Mouse (Mus musculus) liver, embryonic 13.5 days (tissue): ENCODE measurements around the gene Pld2. TPM values are rescaled to one million over a fixed set of nuclear protein-coding genes. Genes with fewer than 3 reads are reported as not detected.
"Not testable (repeated sequence)": the region's sequence is repeated elsewhere in the genome, so short reads cannot be mapped to it uniquely, and the experiment has no call there.

Experiments used
- ATAC-seq: fragments of 200-750 bp; cut with Nextera tagmentation; 2 replicates; pipeline ENCODE4 v1.8.0; 2017; ENCODE audit warnings: low read depth, mild to moderate bottlenecking, moderate number of reproducible peaks, moderate library complexity
- DNase-seq: peaks from one replicate; pipeline ENCODE4 v3.0.0; 2022
- H3K27ac ChIP-seq: fragments of 300-500 bp; sonication (generic); 2 replicates; pipeline ENCODE4 v1.5.1; 2015; ENCODE audit warnings: moderate library complexity, mild to moderate bottlenecking, inconsistent platforms
- H3K27me3 ChIP-seq: fragments of 300-500 bp; sonication (generic); 2 replicates; pipeline ENCODE4 v1.6.1; 2015; ENCODE audit warnings: mild to moderate bottlenecking, inconsistent platforms
- H3K36me3 ChIP-seq: fragments of 300-500 bp; sonication (generic); 2 replicates; pipeline ENCODE4 v1.6.1; 2015; ENCODE audit warnings: mild to moderate bottlenecking, inconsistent platforms
- H3K4me1 ChIP-seq: fragments of 300-500 bp; sonication (generic); replicated peaks from 2 replicates; pipeline ENCODE4 v1.6.1; 2015; ENCODE audit warnings: inconsistent platforms
- H3K4me2 ChIP-seq: fragments of 300-500 bp; sonication (generic); 2 replicates; pipeline ENCODE4 v1.6.1; 2015; ENCODE audit warnings: inconsistent platforms, mild to moderate bottlenecking, moderate library complexity
- H3K4me3 ChIP-seq: fragments of 300-500 bp; sonication (generic); replicated peaks from 2 replicates; pipeline ENCODE4 v1.5.1; 2015; ENCODE audit warnings: mild to moderate bottlenecking, inconsistent platforms
- H3K9ac ChIP-seq: fragments of 300-500 bp; sonication (generic); 2 replicates; pipeline ENCODE4 v1.6.1; 2015; ENCODE audit warnings: mild to moderate bottlenecking, inconsistent platforms
- H3K9me3 ChIP-seq: fragments of 300-500 bp; sonication (generic); replicated peaks from 2 replicates; pipeline ENCODE4 v1.6.1; 2016; ENCODE audit warnings: inconsistent platforms
- WGBS: fragments of 180-500 bp; shearing (Covaris S2); methylation state at CpG from one replicate; pipeline ENCODE4 v1.1.7; 2015; ENCODE audit not compliant: insufficient replicate concordance; 5-methylcytosine and 5-hydroxymethylcytosine counted together
- polyA plus RNA-seq: library from polyadenylated mRNA; unstranded; fragments of >200 nt; fragmentation: Nextera tagmentation; extraction: Ambion mirVana; gene quantifications from 2 replicates; pipeline ENCODE4 v1.2.1, GENCODE M21; 2015

Pld2 gene
- polyA plus RNA-seq, 1 experiment from 2014 or later, result 1.3 TPM

- Histone ChIP-seq H3K4me3 (peak overlapping the region; percentile 80), H3K27ac (0 out of 2 replicates have a peak overlapping the region, but pooled peaks have one; percentile 64), H3K4me1 (peaks cover 17% of the 10 kb centered on the region), H3K27me3 (no peaks in the 10 kb centered on the region), H3K36me3 (peaks cover 31% of the 10 kb centered on the region), H3K9me3 (no peaks in the 10 kb centered on the region), H3K9ac (peak overlapping the region; percentile 80), H3K4me2 (peak overlapping the region; percentile 75)
- DNase-seq (no peak), ATAC-seq (no peak)
- WGBS, result 77% methylated on average over 12 of the region's 12 CpGs
Observed at GRCm38 (mm10) chr11:70526211-70526610, 13.7 kb upstream of the Pld2 start.

GRCm38 (mm10) chr11:70528610-70529009 is 11.3 kb upstream of the Pld2 start:
- Histone ChIP-seq H3K9ac (no peak overlapping the region), H3K27ac (no peak overlapping the region), H3K4me1 (peaks cover 17% of the 10 kb centered on the region), H3K4me3 (no peak overlapping the region), H3K36me3 (peaks cover 31% of the 10 kb centered on the region), H3K4me2 (no peak overlapping the region), H3K9me3 (no peaks in the 10 kb centered on the region), H3K27me3 (no peaks in the 10 kb centered on the region)
- ATAC-seq (no peak), DNase-seq (no peak)
- 68% methylated on average over 7 of the region's 7 CpGs for WGBS

GRCm38 (mm10) chr11:70531065-70531464 is 8.8 kb upstream of the Pld2 start:
- H3K4me1 ChIP-seq, H3K4me3 ChIP-seq: not testable (repeated sequence)
- 72% methylated on average over 2 of the region's 2 CpGs for WGBS

GRCm38 (mm10) chr11:70532839-70533238 is 7.0 kb upstream of the Pld2 start, which contains the start of gene Gm40193:
TSS of gene Gm40193 (minus strand) at chr11:70532939.
- DNase-seq (no peak), ATAC-seq (no peak)
- H3K9ac ChIP-seq, result no peak within 1 kb of the TSS
- peaks cover 12% of the 10 kb centered on the region for H3K36me3 ChIP-seq
- H3K27me3 ChIP-seq, result peaks cover 2% of the 10 kb centered on the region; the same call in 1 of the 2 replicates
- no peak within 1 kb of the TSS for H3K4me2 ChIP-seq
- WGBS, result 76% methylated on average over 6 of the region's 6 CpGs
- no peaks in the 10 kb centered on the region for H3K9me3 ChIP-seq
- H3K4me3 ChIP-seq, result no peak within 1 kb of the TSS
- H3K4me1 ChIP-seq, result no peaks in the 10 kb centered on the region
- H3K27ac ChIP-seq, result no peak within 1 kb of the TSS

More at GRCm38 (mm10) chr11:70531065-70531464, 8.8 kb upstream of the Pld2 start:
- H3K36me3 ChIP-seq, result peaks cover 30% of the 10 kb centered on the region
- H3K27me3 ChIP-seq, H3K9me3 ChIP-seq, H3K9ac ChIP-seq, H3K27ac ChIP-seq, DNase-seq, ATAC-seq, H3K4me2 ChIP-seq: not testable (repeated sequence)

- peaks cover 15% of the 10 kb centered on the region for H3K4me1 ChIP-seq
- H3K4me3 ChIP-seq, result peak overlapping the region; percentile 62
- H3K9me3 ChIP-seq, result no peaks in the 10 kb centered on the region
- H3K27me3 ChIP-seq, result peaks cover 56% of the 10 kb centered on the region
- no peak overlapping the region for H3K27ac ChIP-seq
- DNase-seq, result no peak
- peak overlapping the region; percentile 74 for H3K4me2 ChIP-seq
- peak overlapping the region; percentile 36 for H3K9ac ChIP-seq
- no peak for ATAC-seq
- 23% methylated on average over 9 of the region's 9 CpGs for WGBS
- no peaks in the 10 kb centered on the region for H3K36me3 ChIP-seq
Observed at GRCm38 (mm10) chr11:70539423-70539822, 441 bp upstream of the Pld2 start.

- peak overlapping the region; percentile 74 for H3K4me2 ChIP-seq
- ATAC-seq (no peak), DNase-seq (no peak)
- no peak overlapping the region for H3K27ac ChIP-seq
- H3K27me3 ChIP-seq, result peaks cover 56% of the 10 kb centered on the region
- 0 out of 2 replicates have a peak overlapping the region, but pooled peaks have one; percentile 56 for H3K9ac ChIP-seq
- peak overlapping the region; percentile 62 for H3K4me3 ChIP-seq
- H3K36me3 ChIP-seq, result no peaks in the 10 kb centered on the region
- H3K9me3 ChIP-seq, result no peaks in the 10 kb centered on the region
- peaks cover 15% of the 10 kb centered on the region for H3K4me1 ChIP-seq
- WGBS, result 68% methylated on average over 7 of the region's 7 CpGs
Observed at GRCm38 (mm10) chr11:70540928-70541327, 1.1 kb downstream of the Pld2 start.

- Histone ChIP-seq H3K4me1 (peaks cover 15% of the 10 kb centered on the region), H3K9ac (no peak overlapping the region), H3K4me2 (no peak overlapping the region), H3K27ac (no peak overlapping the region), H3K27me3 (peaks cover 56% of the 10 kb centered on the region), H3K36me3 (no peaks in the 10 kb centered on the region), H3K9me3 (no peaks in the 10 kb centered on the region), H3K4me3 (no peak overlapping the region)
- WGBS, result 64% methylated on average over 5 of the region's 5 CpGs
- no peak for DNase-seq
- no peak for ATAC-seq
Observed at GRCm38 (mm10) chr11:70541415-70541814, 1.6 kb downstream of the Pld2 start.

GRCm38 (mm10) chr11:70544496-70544895 is 4.6 kb downstream of the Pld2 start:
- peaks cover 45% of the 10 kb centered on the region for H3K27me3 ChIP-seq
- H3K9ac ChIP-seq, result no peak overlapping the region
- H3K9me3 ChIP-seq, result no peaks in the 10 kb centered on the region
- peaks cover 15% of the 10 kb centered on the region for H3K4me1 ChIP-seq
- 45% methylated on average over 7 of the region's 7 CpGs for WGBS
- no peak overlapping the region for H3K4me3 ChIP-seq
- no peak for DNase-seq
- no peaks in the 10 kb centered on the region for H3K36me3 ChIP-seq
- H3K27ac ChIP-seq, result no peak overlapping the region
- H3K4me2 ChIP-seq, result no peak overlapping the region
- no peak for ATAC-seq

- H3K9me3 ChIP-seq, result no peaks in the 10 kb centered on the region
- no peak overlapping the region for H3K4me2 ChIP-seq
- H3K4me3 ChIP-seq, result no peak overlapping the region
- H3K27ac ChIP-seq, result no peak overlapping the region
- ATAC-seq (no peak), DNase-seq (no peak)
- no peak overlapping the region for H3K9ac ChIP-seq
- 0 out of 2 replicates have a peak, but pooled peaks cover 2% of the 10 kb centered on the region for H3K36me3 ChIP-seq
- H3K27me3 ChIP-seq, result peaks cover 24% of the 10 kb centered on the region
- WGBS, result 64% methylated on average over 8 of the region's 8 CpGs
- no peaks in the 10 kb centered on the region for H3K4me1 ChIP-seq
Observed at GRCm38 (mm10) chr11:70551526-70551925, 11.7 kb downstream of the Pld2 start.

GRCm38 (mm10) chr11:70553940-70554339 is 14.1 kb downstream of the Pld2 start:
- H3K36me3 ChIP-seq, result 0 out of 2 replicates have a peak, but pooled peaks cover 2% of the 10 kb centered on the region
- 28% methylated on average over 7 of the region's 7 CpGs for WGBS
- no peaks in the 10 kb centered on the region for H3K4me1 ChIP-seq
- ATAC-seq, result no peak
- no peak overlapping the region for H3K4me3 ChIP-seq
- no peak overlapping the region for H3K4me2 ChIP-seq
- H3K27me3 ChIP-seq, result peaks cover 24% of the 10 kb centered on the region
- no peak overlapping the region for H3K9ac ChIP-seq
- H3K27ac ChIP-seq, result no peak overlapping the region
- no peaks in the 10 kb centered on the region for H3K9me3 ChIP-seq
- no peak for DNase-seq

- Histone ChIP-seq H3K9me3 (no peaks in the 10 kb centered on the region), H3K4me3 (no peak overlapping the region), H3K9ac (no peak overlapping the region), H3K27ac (no peak overlapping the region), H3K4me1 (peaks cover 10% of the 10 kb centered on the region), H3K27me3 (peaks cover 16% of the 10 kb centered on the region), H3K36me3 (0 out of 2 replicates have a peak, but pooled peaks cover 2% of the 10 kb centered on the region), H3K4me2 (no peak overlapping the region)
- DNase-seq (no peak), ATAC-seq (no peak)
- WGBS, result 78% methylated on average over 9 of the region's 9 CpGs
Observed at GRCm38 (mm10) chr11:70557545-70557944, 17.7 kb downstream of the Pld2 start.

GRCm38 (mm10) chr11:70561937-70562286 is 22.0 kb downstream of the Pld2 start:
- ATAC-seq (peak; percentile 8; the same call in 1 of the 2 replicates), DNase-seq (no peak)
- no peaks in the 10 kb centered on the region for H3K27me3 ChIP-seq
- 0 out of 2 replicates have a peak, but pooled peaks cover 3% of the 10 kb centered on the region for H3K36me3 ChIP-seq
- peak overlapping the region; percentile 77 for H3K27ac ChIP-seq
- peaks cover 48% of the 10 kb centered on the region for H3K4me1 ChIP-seq
- no peaks in the 10 kb centered on the region for H3K9me3 ChIP-seq
- peak overlapping the region; percentile 98 for H3K4me2 ChIP-seq
- H3K9ac ChIP-seq, result peak overlapping the region; percentile 88
- peak overlapping the region; percentile 86 for H3K4me3 ChIP-seq
- 6% methylated on average over 2 of the region's 2 CpGs for WGBS
